Mouse (Mus musculus): Measurements from ENCODE around the gene Eef2k. TPM values are rescaled to one million over a fixed set of nuclear protein-coding genes. Genes with fewer than 3 reads are reported as not detected.

Gene Eef2k
- total RNA-seq (2023): 12.8 TPM

GRCm38 (mm10) chr7:120842345-120843036 lies at the start of gene Eef2k:
Gene Eef2k (plus strand): TSS chr7:120842831.

DNA sequence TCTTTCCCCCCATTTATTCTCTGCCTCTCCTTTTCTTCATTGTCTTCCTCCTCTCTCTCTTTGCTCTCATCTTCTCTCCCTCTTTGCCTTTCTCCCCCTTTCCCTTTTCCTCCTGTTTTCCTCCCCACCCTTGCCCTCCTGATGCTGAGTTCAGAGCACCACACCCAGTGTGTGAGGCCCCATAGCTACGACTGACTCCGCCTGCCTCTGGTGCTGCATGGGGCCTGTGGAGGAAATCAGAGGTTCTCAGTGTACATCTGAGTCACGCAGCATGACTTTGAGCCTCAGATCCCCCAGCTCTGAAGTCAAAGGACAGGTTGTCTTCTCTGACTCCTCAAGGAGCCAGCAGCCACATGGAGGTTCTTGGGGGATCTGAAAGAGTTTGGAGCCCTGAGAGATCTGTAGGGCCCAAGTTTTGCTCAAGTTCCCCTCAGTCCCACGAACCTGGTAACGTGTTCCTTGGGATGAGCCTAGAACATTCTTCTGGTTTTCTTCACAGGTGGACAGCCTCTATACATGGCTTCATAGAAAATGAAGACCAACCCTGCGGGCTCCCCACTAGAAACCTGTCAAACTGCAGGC lies 30.7 kb upstream of the Eef2k start, which contains the start of gene Gm5737:
Gene Gm5737, plus strand, starts transcription at position 532 of the 582 bp plus-strand sequence.

GRCm38 (mm10) chr7:120917592-120918461 lies 75.2 kb downstream of the Eef2k start, which contains the start of gene Polr3e:
Gene Polr3e (plus strand): TSS chr7:120917744.

Other genes with a start within 250 kb of the Eef2k start
- 83.0 TPM for gene Uqcrc2, start 207.7 kb upstream of the Eef2k start, total RNA-seq (2023)
- gene Pdzd9, start 172.5 kb upstream of the Eef2k start, total RNA-seq (2023): not detected
- gene Mosmo, start 165.2 kb upstream of the Eef2k start, total RNA-seq (2023): 16.1 TPM
- not detected for gene Vwa3a, start 103.5 kb upstream of the Eef2k start, total RNA-seq (2023)
- gene Gm5737, start 30.5 kb upstream of the Eef2k start, total RNA-seq (2023): not detected
- 32.3 TPM for gene Polr3e, start 74.9 kb downstream of the Eef2k start, total RNA-seq (2023)
- gene Cdr2, start 139.5 kb downstream of the Eef2k start, total RNA-seq (2023): 26.3 TPM
- 2.1 TPM for gene Mfsd13b, start 139.7 kb downstream of the Eef2k start, total RNA-seq (2023)
- gene Mettl9, start 191.6 kb downstream of the Eef2k start, total RNA-seq (2023): 122 TPM
- 1.7 TPM for gene Igsf6, start 231.7 kb downstream of the Eef2k start, total RNA-seq (2023)
- gene Otoa, start 238.8 kb downstream of the Eef2k start, total RNA-seq (2023): 3.1 TPM

All from CD8-positive naive resting alpha-beta T cell, adult 57 days (primary cell).